Mouse (Mus musculus): ENCODE measurements around the gene Adam12. TPM values are rescaled to one million over a fixed set of nuclear protein-coding genes. Genes with fewer than 3 reads are reported as not detected.

The Adam12 gene
- total and polyA plus RNA-seq, 3 experiments, result 0.57 to 0.80 (median 0.66) TPM

DNA sequence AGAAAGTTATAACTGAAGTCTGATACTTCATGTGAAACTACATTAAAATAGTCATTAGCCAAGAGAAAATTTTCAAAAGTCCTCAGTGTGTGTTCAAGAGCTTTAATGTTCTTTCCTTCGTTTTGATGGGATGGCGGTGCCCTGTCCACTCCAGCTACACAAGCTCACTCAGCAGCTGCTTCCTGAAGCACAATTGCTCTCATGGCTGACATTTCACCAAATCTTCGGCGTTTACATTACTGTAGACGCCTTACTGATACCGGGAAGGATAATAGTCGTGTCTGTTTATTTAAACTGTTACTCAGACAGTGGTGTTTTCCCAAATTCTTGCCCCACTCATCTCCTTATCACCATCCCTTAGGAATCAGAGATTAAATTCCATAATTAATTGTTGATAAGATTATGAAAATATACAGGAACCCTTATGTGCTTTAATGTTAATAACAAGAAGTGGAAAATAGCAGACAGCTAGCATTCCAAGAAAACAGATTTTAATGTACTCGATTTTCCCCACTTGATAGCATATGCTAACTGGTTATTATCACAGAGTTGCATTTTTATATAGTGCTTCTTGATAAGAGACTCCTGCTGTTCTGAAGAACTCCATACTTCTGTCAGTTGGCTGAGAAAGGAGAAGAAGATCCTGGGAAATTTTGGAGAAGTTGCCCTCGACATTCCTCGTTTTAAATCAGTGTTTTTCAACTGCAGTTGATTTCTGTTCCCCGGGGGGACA is 160.6 kb downstream of the Adam12 start:
- H3K4me1 ChIP-seq (ENCODE audit: control insufficient read depth, insufficient read depth, low read length), result no peaks in the 10 kb centered on the region
- WGBS, result 35% methylated on average over 11 of the region's 11 CpGs
- no peak for TF ChIP-seq EP300 (IDR thresholded peaks at IDR 0.05; ENCODE audit: insufficient read depth, low read depth, low read length)
- no peak for TF ChIP-seq CTCF (IDR thresholded peaks at IDR 0.05)
- TF ChIP-seq POLR2A (IDR thresholded peaks at IDR 0.05; ENCODE audit: insufficient read depth, low read depth, low read length), result no peak
- no peak overlapping the region for H3K27ac ChIP-seq
- no peaks in the 10 kb centered on the region for H3K27me3 ChIP-seq (ENCODE audit: control insufficient read depth, insufficient read depth, low read length)
- intact Hi-C loops (cut with DNase I), result no loop called here
- H3K9ac ChIP-seq (ENCODE audit: low read depth, low read length), result no peak overlapping the region
- no peak overlapping the region for H3K4me3 ChIP-seq
- H3K79me2 ChIP-seq (replicated peaks; ENCODE audit: control insufficient read depth, insufficient read depth, low read length), result no peaks in the 10 kb centered on the region
- H3K36me3 ChIP-seq (ENCODE audit: control insufficient read depth, insufficient read depth, low read length), result no peaks in the 10 kb centered on the region
- DNase-seq, result no peak

DNA sequence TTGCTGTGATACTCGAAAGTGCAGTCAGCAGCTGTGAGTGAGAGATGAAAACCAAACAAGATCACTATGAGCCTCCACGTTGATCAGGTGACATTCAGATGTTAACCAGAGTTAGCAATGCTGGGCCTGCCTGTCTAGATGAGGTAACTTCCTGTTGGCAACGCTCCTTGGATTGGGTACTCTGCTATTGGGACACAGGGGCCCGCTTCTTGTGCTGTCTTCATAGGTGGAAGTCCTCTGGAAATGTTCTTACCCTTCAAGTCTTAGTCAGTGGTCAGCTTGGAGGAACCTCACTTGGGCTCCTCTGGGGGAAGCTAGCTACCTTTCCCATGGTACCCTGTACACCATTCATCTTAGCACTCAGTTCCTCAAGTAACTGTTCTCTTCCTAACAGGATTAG is 169.3 kb downstream of the Adam12 start:
- H3K36me3 ChIP-seq (ENCODE audit: control insufficient read depth, insufficient read depth, low read length), result no peaks in the 10 kb centered on the region

DNA sequence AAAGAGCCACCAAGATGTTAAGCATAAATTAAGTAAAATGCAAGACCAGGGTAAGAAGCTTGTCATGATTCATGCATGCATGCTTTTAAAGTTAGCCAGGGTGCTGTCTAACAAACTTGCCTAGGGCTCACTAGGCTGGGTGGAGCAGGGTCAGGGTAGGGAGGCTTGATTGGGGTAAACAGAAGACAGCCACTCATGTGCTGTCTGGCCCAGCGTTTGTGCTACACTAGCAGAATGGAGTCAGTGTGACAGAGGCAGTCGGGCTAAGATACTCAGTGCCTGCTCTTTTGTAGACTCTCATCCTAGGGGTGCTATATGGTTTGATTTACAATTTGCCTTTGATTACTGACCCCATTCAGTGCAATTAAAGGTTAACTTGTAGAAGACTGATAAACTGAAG is 179.5 kb downstream of the Adam12 start:
- intact Hi-C loops (cut with DNase I), result no loop called here
- H3K4me1 ChIP-seq (ENCODE audit: control insufficient read depth, insufficient read depth, low read length), result no peaks in the 10 kb centered on the region
- no peak overlapping the region for H3K4me3 ChIP-seq
- TF ChIP-seq CTCF (IDR thresholded peaks at IDR 0.05), result no peak
- no peak for TF ChIP-seq POLR2A (IDR thresholded peaks at IDR 0.05; ENCODE audit: insufficient read depth, low read depth, low read length)
- no peak overlapping the region for H3K27ac ChIP-seq
- H3K9ac ChIP-seq (ENCODE audit: low read depth, low read length), result no peak overlapping the region
- no peak for DNase-seq
- WGBS, result 63% methylated on average over 2 of the region's 2 CpGs
- H3K79me2 ChIP-seq (replicated peaks; ENCODE audit: control insufficient read depth, insufficient read depth, low read length), result no peaks in the 10 kb centered on the region
- no peaks in the 10 kb centered on the region for H3K36me3 ChIP-seq (ENCODE audit: control insufficient read depth, insufficient read depth, low read length)
- H3K27me3 ChIP-seq (ENCODE audit: control insufficient read depth, insufficient read depth, low read length), result no peaks in the 10 kb centered on the region

More for the DNA sequence above, 169.3 kb downstream of the Adam12 start:
- TF ChIP-seq POLR2A (IDR thresholded peaks at IDR 0.05; ENCODE audit: insufficient read depth, low read depth, low read length) (no peak), EP300 (IDR thresholded peaks at IDR 0.05; ENCODE audit: insufficient read depth, low read depth, low read length) (no peak), CTCF (IDR thresholded peaks at IDR 0.05) (no peak)
- no peak overlapping the region for H3K27ac ChIP-seq
- intact Hi-C loops (cut with DNase I), result no loop called here
- H3K9ac ChIP-seq (ENCODE audit: low read depth, low read length), result no peak overlapping the region
- H3K27me3 ChIP-seq (ENCODE audit: control insufficient read depth, insufficient read depth, low read length), result no peaks in the 10 kb centered on the region
- no peaks in the 10 kb centered on the region for H3K79me2 ChIP-seq (replicated peaks; ENCODE audit: control insufficient read depth, insufficient read depth, low read length)
- no peak overlapping the region for H3K4me3 ChIP-seq
- 49% methylated on average over 4 of the region's 4 CpGs for WGBS
- DNase-seq, result no peak
- no peaks in the 10 kb centered on the region for H3K4me1 ChIP-seq (ENCODE audit: control insufficient read depth, insufficient read depth, low read length)

DNA sequence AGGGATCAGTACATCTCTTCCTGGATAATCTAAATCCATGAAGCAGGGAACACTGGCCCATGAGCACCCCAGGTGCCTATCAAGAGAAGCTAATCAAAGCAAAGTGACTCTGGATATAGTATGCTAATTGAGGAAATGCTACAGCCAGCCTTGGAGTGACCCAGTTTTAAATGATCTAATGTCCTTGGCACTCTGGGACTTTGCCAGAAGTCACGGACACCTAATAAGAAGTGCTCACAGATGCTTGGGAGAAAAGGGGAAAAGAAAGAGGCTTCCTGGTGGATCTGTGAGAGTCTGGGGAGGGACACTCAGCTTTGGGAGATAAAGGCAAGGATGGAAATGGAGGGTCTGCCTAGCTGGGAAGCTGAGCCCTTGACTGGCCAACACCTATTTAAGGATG is 181.6 kb downstream of the Adam12 start:
- Histone ChIP-seq H3K79me2 (replicated peaks; ENCODE audit: control insufficient read depth, insufficient read depth, low read length) (no peaks in the 10 kb centered on the region), H3K9ac (ENCODE audit: low read depth, low read length) (no peak overlapping the region), H3K27me3 (ENCODE audit: control insufficient read depth, insufficient read depth, low read length) (no peaks in the 10 kb centered on the region), H3K27ac (no peak overlapping the region), H3K4me1 (ENCODE audit: control insufficient read depth, insufficient read depth, low read length) (no peaks in the 10 kb centered on the region), H3K36me3 (ENCODE audit: control insufficient read depth, insufficient read depth, low read length) (no peaks in the 10 kb centered on the region), H3K4me3 (no peak overlapping the region)
- intact Hi-C loops (cut with DNase I), result no loop called here
- DNase-seq, result no peak
- 32% methylated on average over 1 of the region's 1 CpGs for WGBS
- TF ChIP-seq POLR2A (IDR thresholded peaks at IDR 0.05; ENCODE audit: insufficient read depth, low read depth, low read length), result no peak
- no peak for TF ChIP-seq EP300 (IDR thresholded peaks at IDR 0.05; ENCODE audit: insufficient read depth, low read depth, low read length)
- no peak for TF ChIP-seq CTCF (IDR thresholded peaks at IDR 0.05)

DNA sequence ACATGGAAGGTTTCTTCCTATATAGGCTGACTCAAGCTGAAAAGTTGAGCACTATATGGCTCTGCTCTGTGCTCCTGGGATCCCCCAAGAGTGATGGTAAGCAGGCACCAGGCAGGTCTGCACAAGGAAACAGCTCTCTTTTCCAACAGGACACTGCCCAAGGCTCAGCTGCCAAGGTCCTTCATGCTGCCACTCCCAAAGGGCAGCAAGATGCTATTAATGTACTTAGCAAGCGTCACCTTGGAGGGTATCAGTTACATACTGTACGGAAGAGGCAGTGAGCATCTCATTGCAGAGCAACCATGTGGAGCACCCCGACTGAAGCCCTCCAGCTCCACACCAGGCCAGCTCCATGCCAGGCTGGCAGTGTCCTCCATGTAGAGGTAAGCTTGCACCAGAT is 185.6 kb downstream of the Adam12 start:
- H3K4me3 ChIP-seq, result no peak overlapping the region
- H3K27me3 ChIP-seq (ENCODE audit: control insufficient read depth, insufficient read depth, low read length), result no peaks in the 10 kb centered on the region
- 80% methylated on average over 3 of the region's 3 CpGs for WGBS
- no peak overlapping the region for H3K27ac ChIP-seq
- H3K79me2 ChIP-seq (replicated peaks; ENCODE audit: control insufficient read depth, insufficient read depth, low read length), result no peaks in the 10 kb centered on the region
- H3K36me3 ChIP-seq (ENCODE audit: control insufficient read depth, insufficient read depth, low read length), result no peaks in the 10 kb centered on the region
- no peak overlapping the region for H3K9ac ChIP-seq (ENCODE audit: low read depth, low read length)
- intact Hi-C loops (cut with DNase I), result no loop called here
- TF ChIP-seq EP300 (IDR thresholded peaks at IDR 0.05; ENCODE audit: insufficient read depth, low read depth, low read length), result no peak
- no peak for TF ChIP-seq CTCF (IDR thresholded peaks at IDR 0.05)
- TF ChIP-seq POLR2A (IDR thresholded peaks at IDR 0.05; ENCODE audit: insufficient read depth, low read depth, low read length), result no peak
- no peaks in the 10 kb centered on the region for H3K4me1 ChIP-seq (ENCODE audit: control insufficient read depth, insufficient read depth, low read length)
- no peak for DNase-seq

DNA sequence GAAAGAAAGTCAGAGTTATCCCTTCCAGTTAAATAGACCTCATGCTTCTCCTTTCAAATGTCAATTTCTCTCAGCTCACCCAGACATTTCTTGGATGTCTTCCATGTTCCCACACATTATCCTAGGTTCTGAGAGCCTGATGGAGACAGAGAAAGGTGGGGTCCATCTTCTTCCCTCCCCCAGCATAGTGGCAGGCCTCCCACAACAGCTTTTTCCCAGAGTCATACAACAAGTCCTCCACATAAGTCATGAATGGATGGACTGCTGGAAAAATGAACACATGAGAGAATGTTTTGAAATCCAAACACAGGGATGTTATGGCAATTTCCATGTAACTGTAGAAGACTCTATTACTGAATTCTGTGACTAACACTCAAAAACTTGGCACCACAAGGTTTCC is 188.4 kb downstream of the Adam12 start:
- TF ChIP-seq CTCF (IDR thresholded peaks at IDR 0.05), result no peak
- no peak for TF ChIP-seq POLR2A (IDR thresholded peaks at IDR 0.05; ENCODE audit: insufficient read depth, low read depth, low read length)
- TF ChIP-seq EP300 (IDR thresholded peaks at IDR 0.05; ENCODE audit: insufficient read depth, low read depth, low read length), result no peak
- Histone ChIP-seq H3K79me2 (replicated peaks; ENCODE audit: control insufficient read depth, insufficient read depth, low read length) (no peaks in the 10 kb centered on the region), H3K27ac (no peak overlapping the region), H3K27me3 (ENCODE audit: control insufficient read depth, insufficient read depth, low read length) (no peaks in the 10 kb centered on the region), H3K4me3 (no peak overlapping the region), H3K9ac (ENCODE audit: low read depth, low read length) (no peak overlapping the region), H3K36me3 (ENCODE audit: control insufficient read depth, insufficient read depth, low read length) (no peaks in the 10 kb centered on the region), H3K4me1 (ENCODE audit: control insufficient read depth, insufficient read depth, low read length) (no peaks in the 10 kb centered on the region)
- no peak for DNase-seq
- intact Hi-C loops (cut with DNase I), result no loop called here

All from heart, adult 2 months (tissue).